Mouse (Mus musculus) midbrain, embryonic 13.5 days (tissue): Measurements from ENCODE around the gene Rnf128. TPM values are rescaled to one million over a fixed set of nuclear protein-coding genes. Genes with fewer than 3 reads are reported as not detected.

ENCODE experiments used
- ATAC-seq: fragments of 200-750 bp; cut with Nextera tagmentation; 2 replicates; pipeline ENCODE4 v1.8.0; 2017; ENCODE audit warnings: mild to moderate bottlenecking, moderate TSS enrichment, moderate library complexity
- H3K27ac ChIP-seq: fragments of 300-500 bp; sonication (generic); 2 replicates; pipeline ENCODE4 v1.5.1; 2015; ENCODE audit warnings: inconsistent platforms, mild to moderate bottlenecking, moderate library complexity
- H3K27me3 ChIP-seq: fragments of 300-500 bp; sonication (generic); 2 replicates; pipeline ENCODE4 v1.6.1; 2015; ENCODE audit warnings: mild to moderate bottlenecking, inconsistent platforms
- H3K36me3 ChIP-seq: fragments of 300-500 bp; sonication (generic); 2 replicates; pipeline ENCODE4 v1.6.1; 2015; ENCODE audit warnings: mild to moderate bottlenecking, inconsistent platforms
- H3K4me1 ChIP-seq: fragments of 300-500 bp; sonication (generic); replicated peaks from 2 replicates; pipeline ENCODE4 v1.6.1; 2015; ENCODE audit warnings: inconsistent platforms
- H3K4me2 ChIP-seq: fragments of 300-500 bp; sonication (generic); replicated peaks from 2 replicates; pipeline ENCODE4 v1.6.1; 2015; ENCODE audit warnings: moderate library complexity, mild to moderate bottlenecking, inconsistent platforms
- H3K4me3 ChIP-seq: fragments of 300-500 bp; sonication (generic); replicated peaks from 2 replicates; pipeline ENCODE4 v1.5.1; 2015; ENCODE audit warnings: mild to moderate bottlenecking, inconsistent platforms
- H3K9ac ChIP-seq: fragments of 300-500 bp; sonication (generic); replicated peaks from 2 replicates; pipeline ENCODE4 v1.6.1; 2015; ENCODE audit warnings: mild to moderate bottlenecking, inconsistent platforms
- H3K9me3 ChIP-seq: fragments of 300-500 bp; sonication (generic); 2 replicates; pipeline ENCODE4 v1.6.1; 2016; ENCODE audit warnings: mild to moderate bottlenecking, inconsistent platforms
- WGBS: fragments of 180-500 bp; shearing (Covaris S2); methylation state at CpG from one replicate; pipeline ENCODE4 v1.1.7; 2015; 5-methylcytosine and 5-hydroxymethylcytosine counted together
- polyA plus RNA-seq: library from polyadenylated mRNA; unstranded; fragments of >200 nt; fragmentation: Nextera tagmentation; extraction: Ambion mirVana; gene quantifications from 2 replicates; pipeline ENCODE4 v1.2.1, GENCODE M21; 2015

Gene Rnf128
- 1.9 TPM in 2 replicates for polyA plus RNA-seq

DNA sequence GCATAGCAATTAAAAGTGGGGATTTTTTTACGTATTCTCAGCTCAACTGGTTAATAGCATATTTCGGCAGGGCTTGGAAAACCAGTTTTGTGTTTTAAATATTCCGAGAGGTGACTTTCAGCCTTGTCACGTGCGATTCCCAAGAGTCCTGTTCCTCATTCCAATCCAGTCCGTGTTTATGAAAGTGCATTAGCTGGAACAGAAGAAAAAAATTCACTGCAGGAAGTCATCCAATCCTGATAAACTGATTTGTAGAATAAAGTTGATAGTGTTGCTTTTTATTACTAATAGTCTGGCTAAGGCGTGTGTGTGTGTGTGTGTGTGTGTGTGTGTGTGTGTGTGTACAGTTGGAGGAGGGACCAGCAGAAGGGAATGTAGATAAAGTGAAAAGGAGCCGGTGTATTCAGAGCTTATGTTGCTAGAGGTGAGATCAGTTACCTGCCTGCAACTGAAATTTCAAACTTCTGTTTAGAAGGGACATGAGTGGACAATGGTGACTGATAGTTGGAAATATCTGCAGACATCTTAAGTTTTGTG, at the start of gene Rnf128:
Gene Rnf128 (plus strand): TSS at position 392 of the 537 bp plus-strand sequence.
- H3K9me3 ChIP-seq: no peaks in the 10 kb centered on the region
- 86% methylated on average over 8 of the region's 8 CpGs for WGBS
- H3K27ac ChIP-seq: no peak within 1 kb of the TSS
- H3K36me3 ChIP-seq: no peaks in the 10 kb centered on the region
- no peak for ATAC-seq
- peaks cover 2% of the 10 kb centered on the region; the same call in 1 of the 2 replicates for H3K27me3 ChIP-seq
- no peak within 1 kb of the TSS for H3K9ac ChIP-seq
- no peak within 1 kb of the TSS for H3K4me2 ChIP-seq
- no peaks in the 10 kb centered on the region for H3K4me1 ChIP-seq
- H3K4me3 ChIP-seq: no peak within 1 kb of the TSS

- no peaks in the 10 kb centered on the region for H3K4me1 ChIP-seq
- no peak overlapping the region for H3K27ac ChIP-seq
- no peak for ATAC-seq
- H3K4me3 ChIP-seq: no peak overlapping the region
- no peak overlapping the region for H3K4me2 ChIP-seq
- H3K9me3 ChIP-seq: no peaks in the 10 kb centered on the region
- peaks cover 3% of the 10 kb centered on the region; the same call in 1 of the 2 replicates for H3K27me3 ChIP-seq
- no peaks in the 10 kb centered on the region for H3K36me3 ChIP-seq
- WGBS: 80% methylated on average over 2 of the region's 2 CpGs
- H3K9ac ChIP-seq: no peak overlapping the region
Observed at GRCm38 (mm10) chrX:139516156-139516555, 47.0 kb upstream of the Rnf128 start.

GRCm38 (mm10) chrX:139519251-139519650, 43.9 kb upstream of the Rnf128 start:
- WGBS: 90% methylated on average over 2 of the region's 2 CpGs
- H3K27me3 ChIP-seq: peaks cover 3% of the 10 kb centered on the region; the same call in 1 of the 2 replicates
- no peak overlapping the region for H3K4me3 ChIP-seq
- H3K9me3 ChIP-seq: no peaks in the 10 kb centered on the region
- H3K27ac ChIP-seq: no peak overlapping the region
- no peak overlapping the region for H3K9ac ChIP-seq
- no peak for ATAC-seq
- no peak overlapping the region for H3K4me2 ChIP-seq
- H3K36me3 ChIP-seq: no peaks in the 10 kb centered on the region
- no peaks in the 10 kb centered on the region for H3K4me1 ChIP-seq

DNA sequence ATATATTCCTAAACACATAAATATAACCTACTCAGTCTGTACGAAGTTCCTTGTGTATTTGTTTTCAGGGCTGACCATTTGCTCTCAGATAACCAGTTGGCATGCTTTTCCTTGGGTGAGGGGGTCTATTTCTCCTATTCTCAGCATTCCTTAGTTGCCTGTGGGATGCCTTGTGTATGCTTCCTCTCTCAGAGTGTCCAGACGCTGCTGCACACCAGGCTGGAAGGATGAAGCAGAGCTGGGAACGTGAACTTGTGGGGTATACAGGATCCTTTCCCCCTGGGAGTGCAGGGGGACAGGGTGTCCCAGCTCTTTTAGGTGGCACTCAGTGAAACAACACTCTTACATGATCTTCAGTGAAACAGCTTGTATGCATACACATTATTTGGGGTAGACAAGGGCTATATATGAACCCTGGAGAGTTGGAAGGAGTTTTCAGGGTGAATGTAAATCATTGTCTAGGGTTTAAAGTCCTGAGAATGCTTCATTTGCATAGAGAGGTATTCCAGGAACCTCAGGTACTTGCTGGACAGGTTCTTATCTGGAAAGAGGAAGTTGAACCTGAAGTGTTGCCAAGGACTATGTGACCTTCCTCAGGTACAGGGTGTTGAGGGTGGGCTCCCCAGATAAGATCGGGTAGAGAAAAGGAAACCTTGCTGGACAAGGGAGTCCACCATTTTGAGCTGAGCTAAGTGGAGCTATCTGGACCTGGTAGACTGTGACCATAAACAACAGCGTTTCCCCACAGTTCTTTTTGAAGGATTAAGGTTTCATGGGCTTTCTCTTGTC, 38.6 kb upstream of the Rnf128 start:
- Histone ChIP-seq H3K4me1 (no peaks in the 10 kb centered on the region), H3K36me3 (no peaks in the 10 kb centered on the region), H3K9ac (no peak overlapping the region), H3K4me2 (no peak overlapping the region), H3K4me3 (no peak overlapping the region), H3K27me3 (no peaks in the 10 kb centered on the region), H3K9me3 (no peaks in the 10 kb centered on the region), H3K27ac (no peak overlapping the region)
- no peak for ATAC-seq
- 71% methylated on average over 5 of the region's 5 CpGs for WGBS

GRCm38 (mm10) chrX:139525724-139526123, 37.4 kb upstream of the Rnf128 start:
- no peaks in the 10 kb centered on the region for H3K4me1 ChIP-seq
- no peaks in the 10 kb centered on the region for H3K9me3 ChIP-seq
- H3K27ac ChIP-seq: no peak overlapping the region
- ATAC-seq: no peak
- 77% methylated on average over 2 of the region's 2 CpGs for WGBS
- no peaks in the 10 kb centered on the region for H3K36me3 ChIP-seq
- no peak overlapping the region for H3K9ac ChIP-seq
- no peak overlapping the region for H3K4me2 ChIP-seq
- no peaks in the 10 kb centered on the region for H3K27me3 ChIP-seq
- H3K4me3 ChIP-seq: no peak overlapping the region

DNA sequence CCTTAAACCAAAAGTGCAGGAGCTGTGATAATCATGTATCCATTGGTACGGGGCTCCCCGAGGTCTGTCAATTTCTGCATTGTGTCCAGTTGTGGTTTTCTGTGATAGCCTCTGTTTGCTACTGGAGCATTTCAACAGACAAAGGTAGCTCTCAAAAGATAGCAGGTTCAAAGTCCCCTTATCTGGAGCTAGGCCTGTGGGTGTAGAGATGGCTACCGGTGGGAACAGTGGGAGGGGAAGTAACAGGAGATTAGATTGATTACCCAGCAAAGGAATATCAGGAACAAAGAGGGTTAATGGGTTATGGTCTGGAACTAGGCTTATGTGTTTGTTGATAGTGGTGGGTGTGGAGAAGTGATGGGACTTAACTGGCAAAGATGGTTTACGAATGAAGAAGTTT, 36.1 kb upstream of the Rnf128 start:
- Histone ChIP-seq H3K4me1 (no peaks in the 10 kb centered on the region), H3K9me3 (no peaks in the 10 kb centered on the region), H3K4me2 (no peak overlapping the region), H3K27ac (no peak overlapping the region), H3K27me3 (no peaks in the 10 kb centered on the region), H3K36me3 (no peaks in the 10 kb centered on the region), H3K4me3 (no peak overlapping the region), H3K9ac (no peak overlapping the region)
- no peak for ATAC-seq
- WGBS: 91% methylated on average over 4 of the region's 4 CpGs

DNA sequence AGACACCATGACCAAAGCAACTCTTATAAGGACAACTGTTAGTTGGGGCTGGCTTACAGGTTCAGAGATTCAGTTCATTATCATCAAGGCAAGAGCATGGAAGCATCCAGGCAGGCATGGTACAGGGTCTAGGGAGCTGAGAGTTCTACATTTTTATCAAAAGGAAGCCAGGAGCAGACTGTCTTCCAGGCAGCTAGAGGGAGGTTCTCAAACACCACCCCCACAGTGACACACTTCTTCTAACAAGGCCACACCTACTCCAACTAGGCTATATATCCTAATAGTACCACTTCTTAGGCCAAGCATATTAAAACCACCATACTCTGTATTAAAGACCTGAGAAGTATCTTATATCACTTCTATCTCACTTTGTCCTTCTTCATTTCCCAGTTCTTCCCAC, 33.4 kb upstream of the Rnf128 start:
- Histone ChIP-seq H3K36me3 (no peaks in the 10 kb centered on the region), H3K9ac (no peak overlapping the region)
- ATAC-seq: no peak

DNA sequence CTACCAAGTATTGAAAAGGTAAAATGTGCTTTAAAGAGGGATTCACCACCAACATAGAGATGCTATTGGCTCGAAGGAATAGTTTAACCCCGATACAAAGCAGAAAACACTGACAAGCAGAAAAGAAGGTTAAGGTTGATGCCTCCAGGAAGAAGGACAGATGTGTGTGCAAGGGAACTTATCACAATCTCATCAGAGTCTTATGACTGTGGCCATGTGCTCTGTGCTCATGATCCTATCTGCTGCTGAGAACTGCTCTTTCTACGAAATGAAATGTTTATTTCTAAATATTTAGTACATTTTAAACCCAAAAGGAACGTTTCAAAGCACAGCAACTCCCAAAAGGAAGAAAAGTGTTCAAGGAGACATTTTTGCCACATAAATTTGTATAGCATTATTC, 30.8 kb upstream of the Rnf128 start:
- no peak for ATAC-seq
- no peak overlapping the region for H3K9ac ChIP-seq
- H3K36me3 ChIP-seq: no peaks in the 10 kb centered on the region

More for the DNA sequence above, 33.4 kb upstream of the Rnf128 start:
- no peaks in the 10 kb centered on the region for H3K4me1 ChIP-seq
- H3K4me3 ChIP-seq: no peak overlapping the region
- no peak overlapping the region for H3K4me2 ChIP-seq
- no peak overlapping the region for H3K27ac ChIP-seq
- no peaks in the 10 kb centered on the region for H3K27me3 ChIP-seq
- no peaks in the 10 kb centered on the region for H3K9me3 ChIP-seq

GRCm38 (mm10) chrX:139537641-139538397, 25.3 kb upstream of the Rnf128 start:
- WGBS: 81% methylated on average over 5 of the region's 5 CpGs
- ATAC-seq: no peak

More for the DNA sequence above, 30.8 kb upstream of the Rnf128 start:
- no peak overlapping the region for H3K4me3 ChIP-seq
- H3K27ac ChIP-seq: no peak overlapping the region
- H3K4me2 ChIP-seq: no peak overlapping the region
- H3K9me3 ChIP-seq: no peaks in the 10 kb centered on the region
- no peaks in the 10 kb centered on the region for H3K4me1 ChIP-seq
- 78% methylated on average over 4 of the region's 4 CpGs for whole genome bisulfite sequencing
- no peaks in the 10 kb centered on the region; the same call in 1 of the 2 replicates for H3K27me3 ChIP-seq

GRCm38 (mm10) chrX:139543726-139544125, 19.4 kb upstream of the Rnf128 start:
- Histone ChIP-seq H3K9ac (no peak overlapping the region), H3K4me2 (no peak overlapping the region), H3K4me1 (no peaks in the 10 kb centered on the region), H3K27ac (no peak overlapping the region), H3K9me3 (no peaks in the 10 kb centered on the region), H3K36me3 (no peaks in the 10 kb centered on the region), H3K4me3 (no peak overlapping the region), H3K27me3 (peaks cover 6% of the 10 kb centered on the region; the same call in 1 of the 2 replicates)
- 84% methylated on average over 7 of the region's 7 CpGs for WGBS
- no peak for ATAC-seq

More at GRCm38 (mm10) chrX:139537641-139538397, 25.3 kb upstream of the Rnf128 start:
- Histone ChIP-seq H3K27me3 (no peaks in the 10 kb centered on the region; the same call in 1 of the 2 replicates), H3K9me3 (no peaks in the 10 kb centered on the region), H3K4me2 (no peak overlapping the region), H3K27ac (no peak overlapping the region), H3K4me1 (no peaks in the 10 kb centered on the region), H3K36me3 (no peaks in the 10 kb centered on the region), H3K9ac (no peak overlapping the region), H3K4me3 (no peak overlapping the region)

GRCm38 (mm10) chrX:139550456-139550855, 12.7 kb upstream of the Rnf128 start:
- ATAC-seq: no peak
- WGBS: 87% methylated on average over 5 of the region's 5 CpGs

DNA sequence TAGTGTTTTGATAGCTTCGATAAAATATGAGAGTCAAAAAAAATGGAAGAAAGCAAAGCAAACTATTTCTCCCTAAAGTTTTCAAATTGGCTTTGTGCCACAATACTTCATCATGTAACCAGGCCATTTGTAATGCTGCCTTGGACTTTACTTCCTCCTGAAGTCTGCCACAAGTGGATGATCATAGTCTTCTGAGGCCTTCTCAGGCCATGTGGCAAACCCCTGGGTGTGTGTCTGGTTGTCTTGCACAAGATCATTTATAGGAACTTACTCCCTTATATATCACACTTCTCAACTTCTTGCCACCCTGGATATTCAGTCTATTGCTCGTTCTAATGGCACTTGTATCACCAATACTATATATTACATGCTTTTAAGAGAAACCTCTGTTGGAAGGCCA, 11.0 kb upstream of the Rnf128 start:
- H3K27me3 ChIP-seq: no peaks in the 10 kb centered on the region; the same call in 1 of the 2 replicates
- no peak overlapping the region for H3K27ac ChIP-seq
- H3K4me3 ChIP-seq: no peak overlapping the region
- no peaks in the 10 kb centered on the region for H3K4me1 ChIP-seq
- WGBS: 77% methylated on average over 2 of the region's 2 CpGs
- no peak overlapping the region for H3K9ac ChIP-seq
- no peak overlapping the region for H3K4me2 ChIP-seq
- H3K9me3 ChIP-seq: no peaks in the 10 kb centered on the region
- H3K36me3 ChIP-seq: no peaks in the 10 kb centered on the region
- ATAC-seq: no peak

More at GRCm38 (mm10) chrX:139550456-139550855, 12.7 kb upstream of the Rnf128 start:
- Histone ChIP-seq H3K36me3 (no peaks in the 10 kb centered on the region), H3K4me2 (no peak overlapping the region), H3K4me3 (no peak overlapping the region), H3K9ac (no peak overlapping the region), H3K4me1 (no peaks in the 10 kb centered on the region), H3K27ac (no peak overlapping the region), H3K27me3 (peaks cover 4% of the 10 kb centered on the region; the same call in 1 of the 2 replicates), H3K9me3 (no peaks in the 10 kb centered on the region)
